Mouse (Mus musculus): ENCODE data around the gene Gfy.

DNA sequence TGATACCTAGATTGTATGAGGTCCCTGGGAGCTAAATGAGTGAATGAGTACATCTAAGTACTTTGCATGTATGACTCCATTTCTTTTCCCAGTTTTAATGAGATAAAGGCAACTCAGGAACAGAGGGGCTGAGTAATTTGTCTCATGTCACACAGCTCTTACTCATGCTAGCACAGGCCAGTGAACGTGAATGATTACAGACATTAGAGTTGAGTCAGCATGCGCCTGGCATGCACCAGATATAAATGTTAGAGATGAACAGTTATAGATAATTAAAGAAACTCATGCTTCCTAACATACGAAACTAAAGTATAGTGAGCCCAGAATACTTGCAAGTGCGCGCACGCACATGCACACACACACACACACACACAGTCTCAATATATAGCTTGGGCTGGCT lies 10.8 kb upstream of the Gfy start:
- no peak for TF ChIP-seq CTCF (IDR thresholded peaks at IDR 0.05; ENCODE audit: control insufficient read depth, insufficient read depth, low read length)
- TF ChIP-seq POLR2A (IDR thresholded peaks at IDR 0.05; ENCODE audit: borderline replicate concordance, control insufficient read depth, low read depth, low read length), result no peak

Measured in bone marrow, adult 2 months (tissue).